In the genomic region with DNA sequence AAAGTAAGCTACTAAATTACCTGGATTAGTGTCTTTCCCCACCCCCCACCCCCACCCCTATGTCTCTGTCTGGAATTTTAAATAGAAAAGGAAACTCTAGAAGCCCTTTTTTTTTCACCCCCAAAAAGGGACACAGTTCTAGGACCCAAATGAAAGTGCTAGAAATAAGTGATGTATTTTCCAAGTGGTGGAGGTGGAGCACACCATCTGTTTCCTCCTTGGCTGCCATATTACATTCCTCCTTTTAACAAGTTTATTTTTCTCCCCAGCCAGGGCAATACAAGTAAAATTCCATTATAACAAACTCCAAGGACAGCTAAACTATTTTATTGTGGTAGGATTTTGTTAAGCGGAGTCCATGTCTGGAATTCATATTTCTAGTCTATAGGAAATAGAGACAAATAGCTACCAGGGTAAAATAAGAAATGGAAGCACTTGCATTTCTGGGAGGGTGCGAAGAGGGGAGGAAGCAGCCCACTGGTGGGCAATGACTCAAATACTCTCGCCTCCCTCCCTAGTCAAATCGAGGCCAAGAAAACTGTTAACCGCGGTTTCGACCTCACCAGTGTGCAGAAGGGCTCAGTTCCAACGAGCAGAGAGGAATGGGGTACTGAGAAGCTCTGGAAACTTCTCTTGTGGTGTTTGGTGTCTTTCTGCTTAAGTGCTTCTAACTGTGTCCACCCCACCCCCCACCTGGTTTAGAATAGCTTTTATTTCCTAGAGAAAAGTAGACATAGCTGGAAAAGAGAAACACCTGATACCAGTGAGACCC, we compare ENCODE assay signal across 19 mouse cellular contexts. TPM values are rescaled to one million over a fixed set of nuclear protein-coding genes. Genes with fewer than 3 reads are reported as not detected.
DNase-seq lines count a peak whose midpoint lies in the region; ATAC-seq lines count a peak whose summit lies in the region.
"Had no signal": no experiment of that assay in that cellular context is flagged by ENCODE, and none has a peak within 500 bp of the region (broad histone marks: within the 10 kb centered on the region; RNA-seq: fewer than 3 reads in every experiment).

No protein-coding gene starts in this region.

- peak; percentile 63 for ATAC-seq in frontal cortex, adult (ENCODE audit: low TSS enrichment)
- ATAC-seq: forebrain, embryonic 14.5 days; intestine, postnatal 0 days had no signal

- DNase-seq in frontal cortex, postnatal 25 days (ENCODE audit: low spot score in 2 of 2) = no peak
- peak; percentile 20 for DNase-seq in lung, postnatal 10 days
- DNase-seq in lung, postnatal 36 days = no peak
- DNase-seq in fibroblast of lung, adult 2 months (ENCODE audit: low read depth) = peak; percentile 21
- no peak for DNase-seq in adrenal gland, adult 18-20 months (ENCODE audit: low spot score in 2 of 2)
- no peak for DNase-seq in adrenal gland, adult (ENCODE audit: inconsistent age in 2 of 2, low spot score in 1 of 2)
- DNase-seq: adrenal gland, adult 2 months; cerebellum, adult 18-20 months; cerebellum, postnatal 36 days; gastrocnemius, postnatal 25 days; kidney, postnatal 25 days; liver; thymus, adult 2 months; thymus, postnatal 4 days had no signal

RNA-seq across cellular contexts. Expression of a gene that starts 22.7 kb away (rescaled TPM):
- total RNA-seq in adrenal gland, adult 18-20 months (2021) = 10 to 100 TPM; 22.4 to 24.7 TPM

RNA-seq across cellular contexts. Expression of a gene that starts 22.8 kb away (rescaled TPM):
- total RNA-seq in adrenal gland, adult 18-20 months (2021) = 1 to 10 TPM; 8.6 to 10.0 TPM

RNA-seq across cellular contexts. Expression of a gene that starts 36.0 kb away (rescaled TPM):
- total RNA-seq in adrenal gland, adult 18-20 months (2021) = 100 to 1,000 TPM in 1 of 2 experiments, 10 to 100 TPM in 1; 95.5 to 389 TPM

RNA-seq across cellular contexts. Expression of a gene that starts 49.1 kb away (rescaled TPM):
- total RNA-seq in adrenal gland, adult 18-20 months (2021) = not detected
- total RNA-seq: adrenal gland, adult 2 months; gastrocnemius, postnatal 25 days; heart, adult 8-10 months; heart, postnatal 25 days had no signal

Comparison
In these comparisons a context has a peak if more than half of its experiments do, and no peak if none do; other contexts are left out.
1. DNase-seq: peak in lung, postnatal 10 days (single experiment) and fibroblast of lung, adult 2 months (single experiment); none in frontal cortex, postnatal 25 days (0 of 2), lung, postnatal 36 days (single experiment), adrenal gland, adult 18-20 months (0 of 2) and adrenal gland, adult (0 of 2).